Mouse (Mus musculus) embryo, embryonic 9.5 days (tissue): ENCODE data around the gene Nynrin.
A peak's percentile ranks its signal among the peaks of the same experiment; 100 is the strongest.

ENCODE experiments used
- DNase-seq: peaks from one replicate; pipeline ENCODE4 v3.0.0-alpha.2; 2017; ENCODE audit errors: extremely low spot score

Gene Nynrin

GRCm38 (mm10) chr14:55878316-55878940, 24.6 kb downstream of the Nynrin start:
- no peak for DNase-seq

GRCm38 (mm10) chr14:55879623-55880022, 25.8 kb downstream of the Nynrin start:
- peak; percentile 58 for DNase-seq

- no peak for DNase-seq
Observed at GRCm38 (mm10) chr14:55880982-55881381, 27.2 kb downstream of the Nynrin start.

- no peak for DNase-seq
Observed at GRCm38 (mm10) chr14:55882171-55882641, 28.4 kb downstream of the Nynrin start.

GRCm38 (mm10) chr14:55883149-55883661, 29.4 kb downstream of the Nynrin start:
- no peak for DNase-seq

GRCm38 (mm10) chr14:55883663-55884062, 29.9 kb downstream of the Nynrin start:
- no peak for DNase-seq

GRCm38 (mm10) chr14:55884166-55884565, 30.4 kb downstream of the Nynrin start, which contains the start of gene Cbln3:
Gene Cbln3 (minus strand): TSS chr14:55884392.
- DNase-seq, result no peak

- peak; percentile 94 for DNase-seq
Observed at GRCm38 (mm10) chr14:55884713-55885113, 30.9 kb downstream of the Nynrin start, which contains the start of gene Khnyn. Gene Khnyn (plus strand): TSS chr14:55884947.

- no peak for DNase-seq
Observed at GRCm38 (mm10) chr14:55885114-55885790, 31.4 kb downstream of the Nynrin start.

GRCm38 (mm10) chr14:55885791-55886271, 32.0 kb downstream of the Nynrin start:
- no peak for DNase-seq

GRCm38 (mm10) chr14:55886571-55887382, 33.0 kb downstream of the Nynrin start:
- no peak for DNase-seq

GRCm38 (mm10) chr14:55897671-55898070, 43.9 kb downstream of the Nynrin start:
- no peak for DNase-seq

- DNase-seq, result no peak
Observed at GRCm38 (mm10) chr14:55898947-55899346, 45.1 kb downstream of the Nynrin start.

GRCm38 (mm10) chr14:55899701-55900413, 46.0 kb downstream of the Nynrin start, which contains the start of gene Sdr39u1:
Gene Sdr39u1 (minus strand): TSS chr14:55900293.
- DNase-seq, result peak; percentile 82

- DNase-seq, result no peak
Observed at GRCm38 (mm10) chr14:55900414-55900755, 46.6 kb downstream of the Nynrin start.

GRCm38 (mm10) chr14:55905518-55905917, 51.7 kb downstream of the Nynrin start:
- no peak for DNase-seq

- no peak for DNase-seq
Observed at GRCm38 (mm10) chr14:55913406-55913805, 59.6 kb downstream of the Nynrin start.

GRCm38 (mm10) chr14:55918240-55919082, 64.7 kb downstream of the Nynrin start:
- DNase-seq, result peak; percentile 86

GRCm38 (mm10) chr14:55922475-55923232, 68.8 kb downstream of the Nynrin start:
- no peak for DNase-seq
